Mouse (Mus musculus): ENCODE data around the gene Cog4. TPM values are rescaled to one million over a fixed set of nuclear protein-coding genes. Genes with fewer than 3 reads are reported as not detected.

The Cog4 gene
- polyA plus RNA-seq, 1 experiment from 2014 or later, result 61.4 TPM

Other genes starting within 250 kb of the Cog4 start
- 20.3 and 24.4 TPM in 2 replicates for gene Vac14, start 228.0 kb upstream of the Cog4 start, polyA plus RNA-seq (2015; fragmentation: Nextera tagmentation; extraction: Ambion mirVana)
- gene Mtss1l, start 125.1 kb upstream of the Cog4 start, polyA plus RNA-seq (2015; fragmentation: Nextera tagmentation; extraction: Ambion mirVana), result 11.1 and 11.5 TPM in 2 replicates
- gene Il34, start 40.7 kb upstream of the Cog4 start, polyA plus RNA-seq (2015; fragmentation: Nextera tagmentation; extraction: Ambion mirVana), result 1.2 and 1.3 TPM in 2 replicates
- 136 and 153 TPM in 2 replicates for gene Sf3b3, start 187 bp downstream of the Cog4 start, polyA plus RNA-seq (2015; fragmentation: Nextera tagmentation; extraction: Ambion mirVana)
- gene Fuk, start 55.9 kb downstream of the Cog4 start, polyA plus RNA-seq (2015; fragmentation: Nextera tagmentation; extraction: Ambion mirVana), result 8.8 and 10.3 TPM in 2 replicates
- gene St3gal2, start 73.3 kb downstream of the Cog4 start, polyA plus RNA-seq (2015; fragmentation: Nextera tagmentation; extraction: Ambion mirVana), result 17.1 and 18.1 TPM in 2 replicates
- gene Ddx19a, start 151.2 kb downstream of the Cog4 start, polyA plus RNA-seq (2015; fragmentation: Nextera tagmentation; extraction: Ambion mirVana), result 14.0 and 14.7 TPM in 2 replicates
- gene Ddx19b, start 185.2 kb downstream of the Cog4 start, polyA plus RNA-seq (2015; fragmentation: Nextera tagmentation; extraction: Ambion mirVana), result 8.4 and 9.9 TPM in 2 replicates
- gene Aars, start 186.5 kb downstream of the Cog4 start, polyA plus RNA-seq (2015; fragmentation: Nextera tagmentation; extraction: Ambion mirVana), result 62.6 and 69.7 TPM in 2 replicates
- not detected in 2 replicates for gene Exosc6, start 209.7 kb downstream of the Cog4 start, polyA plus RNA-seq (2015; fragmentation: Nextera tagmentation; extraction: Ambion mirVana)
- gene Clec18a, start 245.8 kb downstream of the Cog4 start, polyA plus RNA-seq (2015; fragmentation: Nextera tagmentation; extraction: Ambion mirVana), result 0.15 and 0.22 TPM in 2 replicates
- gene Pdpr, start 248.0 kb downstream of the Cog4 start, polyA plus RNA-seq (2015; fragmentation: Nextera tagmentation; extraction: Ambion mirVana), result 11.5 and 13.4 TPM in 2 replicates

Data from forebrain, embryonic 13.5 days (tissue).